In genomic region chr1:90467646-90468045, GRCm38 (mm10) we compare ENCODE assay signal across 18 mouse cellular contexts.
DNase-seq lines count a peak whose midpoint lies in the region; ATAC-seq lines count a peak whose summit lies in the region.
"Had no signal": no experiment of that assay in that cellular context is flagged by ENCODE, and none has a peak within 500 bp of the region (broad histone marks: within the 10 kb centered on the region; RNA-seq: fewer than 3 reads in every experiment).

No protein-coding gene starts in this region.

- no peak overlapping the region for H3K9ac ChIP-seq in forebrain, embryonic 11.5 days (ENCODE audit: low read length)
- no peak overlapping the region for H3K9ac ChIP-seq in forebrain, embryonic 16.5 days (replicated peaks; ENCODE audit: low read depth, low read length)
- H3K9ac ChIP-seq: intestine, embryonic 15.5 days; liver, embryonic 14.5 days; midbrain, embryonic 15.5 days had no signal

- no peak for DNase-seq in forebrain, embryonic 11.5 days (ENCODE audit: low spot score)
- peak; percentile 26 for DNase-seq in kidney, adult 9 months
- no peak for DNase-seq in kidney, adult 18-20 months
- no peak for DNase-seq in embryonic facial prominence, embryonic 10.5 days (ENCODE audit: low spot score)
- peak; percentile 39 to 49 for DNase-seq in kidney, postnatal 4 days
- DNase-seq in right cerebral cortex, postnatal 14 days, result no peak
- DNase-seq in cerebellum, postnatal 36 days, result no peak
- DNase-seq: adrenal gland, adult 2 months; cerebellum, postnatal 14 days; heart, postnatal 4 days; layer of hippocampus, postnatal 36 days; left cerebral cortex, postnatal 4 days; lung, postnatal 4 days had no signal

- no peak overlapping the region for H3K4me3 ChIP-seq in forebrain, embryonic 11.5 days (ENCODE audit: low read depth, low read length)
- H3K4me3 ChIP-seq in forebrain, embryonic 16.5 days (replicated peaks; ENCODE audit: low read length), result no peak overlapping the region
- no peak overlapping the region for H3K4me3 ChIP-seq in embryonic facial prominence, embryonic 10.5 days
- H3K4me3 ChIP-seq: intestine, embryonic 15.5 days; midbrain, embryonic 15.5 days had no signal

- 48% methylated on average over 9 of the region's 9 CpGs for WGBS in forebrain, embryonic 11.5 days
- WGBS in forebrain, embryonic 16.5 days, result 51% methylated on average over 9 of the region's 9 CpGs
- 78% methylated on average over 9 of the region's 9 CpGs for WGBS in embryonic facial prominence, embryonic 10.5 days

- H3K27ac ChIP-seq in forebrain, embryonic 11.5 days (ENCODE audit: low read depth, low read length), result no peak overlapping the region
- H3K27ac ChIP-seq in forebrain, embryonic 16.5 days (ENCODE audit: low read length), result no peak overlapping the region
- H3K27ac ChIP-seq in embryonic facial prominence, embryonic 10.5 days (replicated peaks), result 0 out of 2 replicates have a peak overlapping the region, but pooled peaks have one; percentile 31
- H3K27ac ChIP-seq: intestine, embryonic 15.5 days; liver, embryonic 14.5 days; midbrain, embryonic 15.5 days had no signal

- H3K4me2 ChIP-seq in forebrain, embryonic 11.5 days (ENCODE audit: low read depth, low read length, severe bottlenecking), result no peak overlapping the region
- H3K4me2 ChIP-seq in forebrain, embryonic 16.5 days (ENCODE audit: low read length), result no peak overlapping the region
- H3K4me2 ChIP-seq: heart, embryonic 11.5 days; intestine, embryonic 15.5 days; midbrain, embryonic 15.5 days had no signal

- no peaks in the 10 kb centered on the region for H3K9me3 ChIP-seq in forebrain, embryonic 11.5 days (ENCODE audit: control insufficient read depth, low read length)
- no peaks in the 10 kb centered on the region for H3K9me3 ChIP-seq in forebrain, embryonic 16.5 days (ENCODE audit: control insufficient read depth, low read length)
- no peaks in the 10 kb centered on the region for H3K9me3 ChIP-seq in embryonic facial prominence, embryonic 10.5 days
- H3K9me3 ChIP-seq: intestine, embryonic 15.5 days; midbrain, embryonic 15.5 days had no signal

- H3K36me3 ChIP-seq in forebrain, embryonic 11.5 days (ENCODE audit: control insufficient read depth, insufficient read depth, low read length), result no peaks in the 10 kb centered on the region
- H3K36me3 ChIP-seq in forebrain, embryonic 16.5 days (ENCODE audit: control insufficient read depth, insufficient read depth), result no peaks in the 10 kb centered on the region
- H3K36me3 ChIP-seq in embryonic facial prominence, embryonic 10.5 days (replicated peaks), result no peaks in the 10 kb centered on the region
- H3K36me3 ChIP-seq: intestine, embryonic 15.5 days; midbrain, embryonic 15.5 days had no signal

- peak; percentile 58 for ATAC-seq in forebrain, embryonic 11.5 days (replicated peaks; ENCODE audit: low FRiP score)
- no peak for ATAC-seq in forebrain, embryonic 16.5 days
- ATAC-seq: intestine, embryonic 15.5 days; midbrain, embryonic 15.5 days had no signal

- H3K27me3 ChIP-seq in forebrain, embryonic 11.5 days (ENCODE audit: control insufficient read depth, insufficient read depth, low read length), result no peaks in the 10 kb centered on the region
- no peaks in the 10 kb centered on the region for H3K27me3 ChIP-seq in forebrain, embryonic 16.5 days (replicated peaks; ENCODE audit: control insufficient read depth, insufficient read depth, low read length)
- H3K27me3 ChIP-seq in embryonic facial prominence, embryonic 10.5 days (replicated peaks; ENCODE audit: low read depth, poor library complexity, severe bottlenecking), result peaks cover 29% of the 10 kb centered on the region
- H3K27me3 ChIP-seq: intestine, embryonic 15.5 days; midbrain, embryonic 15.5 days had no signal

- no peaks in the 10 kb centered on the region; the same call in 1 of the 2 replicates for H3K4me1 ChIP-seq in forebrain, embryonic 11.5 days (replicated peaks; ENCODE audit: control insufficient read depth, insufficient read depth, low read length)
- peaks cover 6% of the 10 kb centered on the region for H3K4me1 ChIP-seq in forebrain, embryonic 16.5 days (replicated peaks; ENCODE audit: control insufficient read depth, insufficient read depth, low read length)
- peaks cover 30% of the 10 kb centered on the region for H3K4me1 ChIP-seq in embryonic facial prominence, embryonic 10.5 days

Comparison
In these comparisons a context has a peak if more than half of its experiments do, and no peak if none do; other contexts are left out.
1. DNase-seq: peak in kidney, adult 9 months (single experiment) and kidney, postnatal 4 days (2 of 2); none in forebrain, embryonic 11.5 days (single experiment), kidney, adult 18-20 months (single experiment), embryonic facial prominence, embryonic 10.5 days (single experiment), right cerebral cortex, postnatal 14 days (single experiment) and cerebellum, postnatal 36 days (0 of 2).